Mouse (Mus musculus) embryonic facial prominence, embryonic 11.5 days (tissue): ENCODE results near the gene Klhl26. TPM values are rescaled to one million over a fixed set of nuclear protein-coding genes. Genes with fewer than 3 reads are reported as not detected.
A peak's percentile ranks its signal among the peaks of the same experiment; 100 is the strongest.

Experiments
- ATAC-seq: fragments of 200-750 bp; cut with Nextera tagmentation; replicated peaks from 2 replicates; pipeline ENCODE4 v1.8.0; 2017; ENCODE audit warnings: low read depth; ENCODE audit not compliant: insufficient number of reproducible peaks, low FRiP score, low TSS enrichment
- DNase-seq: peaks from one replicate; pipeline ENCODE4 v3.0.0-alpha.2; 2015; ENCODE audit warnings: low spot score
- H3K27ac ChIP-seq: fragments of 300-500 bp; sonication (generic); replicated peaks from 2 replicates; pipeline ENCODE4 v1.5.1; 2014; ENCODE audit warnings: mild to moderate bottlenecking, low read depth, low read length, control low read depth
- H3K27me3 ChIP-seq: fragments of 300-500 bp; sonication (generic); 2 replicates; pipeline ENCODE4 v1.6.1; 2014; ENCODE audit warnings: mild to moderate bottlenecking, low read length, moderate library complexity, mixed read lengths; ENCODE audit not compliant: control insufficient read depth, insufficient read depth
- H3K36me3 ChIP-seq: fragments of 300-500 bp; sonication (generic); replicated peaks from 2 replicates; pipeline ENCODE4 v1.6.1; 2014; ENCODE audit warnings: low read depth, mild to moderate bottlenecking, low read length, moderate library complexity, mixed read lengths; ENCODE audit not compliant: control insufficient read depth, insufficient read depth
- H3K4me1 ChIP-seq: fragments of 300-500 bp; sonication (generic); 2 replicates; pipeline ENCODE4 v1.6.1; 2014; ENCODE audit warnings: low read length, mixed read lengths; ENCODE audit not compliant: control insufficient read depth, insufficient read depth
- H3K4me2 ChIP-seq: fragments of 300-500 bp; sonication (generic); 2 replicates; pipeline ENCODE4 v1.6.1; 2014; ENCODE audit warnings: low read depth, mild to moderate bottlenecking, control low read depth, low read length, moderate library complexity
- H3K4me3 ChIP-seq: fragments of 300-500 bp; sonication (generic); 2 replicates; pipeline ENCODE4 v1.5.1; 2014; ENCODE audit warnings: low read depth, low read length, control low read depth
- H3K9ac ChIP-seq: fragments of 300-500 bp; sonication (generic); replicated peaks from 2 replicates; pipeline ENCODE4 v1.6.1; 2014; ENCODE audit warnings: mild to moderate bottlenecking, control low read depth, low read length
- H3K9me3 ChIP-seq: fragments of 300-500 bp; sonication (generic); replicated peaks from 2 replicates; pipeline ENCODE4 v1.6.1; 2016; ENCODE audit warnings: mild to moderate bottlenecking, low read length, inconsistent platforms, mixed read lengths; ENCODE audit not compliant: control insufficient read depth
- WGBS: fragments of 180-500 bp; shearing (Covaris S2); extraction: QIAGEN DNeasy Blood & Tissue Kit; methylation state at CpG from one replicate; pipeline ENCODE4 v1.1.7; 2014; 5-methylcytosine and 5-hydroxymethylcytosine counted together
- polyA plus RNA-seq: library from polyadenylated mRNA; unstranded; fragments of >200 nt; fragmentation: Nextera tagmentation; extraction: Ambion mirVana; gene quantifications from 2 replicates; pipeline ENCODE4 v1.2.1, GENCODE M21; 2014

Klhl26 gene
- polyA plus RNA-seq, 1 experiment from 2014 or later = 17.9 TPM

GRCm38 (mm10) chr8:70495001-70495770 is 18.4 kb upstream of the Klhl26 start:
- Histone ChIP-seq H3K9ac (peak overlapping the region; percentile 35), H3K27me3 (peaks cover 54% of the 10 kb centered on the region), H3K9me3 (no peaks in the 10 kb centered on the region), H3K4me3 (peak overlapping the region; percentile 57), H3K27ac (no peak overlapping the region), H3K4me1 (peaks cover 6% of the 10 kb centered on the region), H3K36me3 (no peaks in the 10 kb centered on the region), H3K4me2 (peak overlapping the region; percentile 77)
- ATAC-seq (no peak), DNase-seq (no peak)
- 2% methylated on average over 20 of the region's 21 CpGs for WGBS

GRCm38 (mm10) chr8:70494416-70494945 is 17.7 kb upstream of the Klhl26 start:
- Histone ChIP-seq H3K9ac (peak overlapping the region; percentile 69; the same call in 1 of the 2 replicates), H3K4me2 (peak overlapping the region; percentile 77), H3K4me1 (peaks cover 6% of the 10 kb centered on the region), H3K27me3 (peaks cover 53% of the 10 kb centered on the region), H3K4me3 (peak overlapping the region; percentile 57), H3K27ac (no peak overlapping the region), H3K36me3 (no peaks in the 10 kb centered on the region), H3K9me3 (no peaks in the 10 kb centered on the region)
- ATAC-seq (no peak), DNase-seq (no peak)
- 2% methylated on average over 26 of the region's 28 CpGs for WGBS

GRCm38 (mm10) chr8:70493692-70494415 is 17.1 kb upstream of the Klhl26 start:
- H3K27ac ChIP-seq = no peak overlapping the region
- H3K9ac ChIP-seq = peak overlapping the region; percentile 69
- no peaks in the 10 kb centered on the region for H3K9me3 ChIP-seq
- peaks cover 11% of the 10 kb centered on the region for H3K4me1 ChIP-seq
- H3K36me3 ChIP-seq = no peaks in the 10 kb centered on the region
- under 1% methylated on average over 46 of the region's 47 CpGs for WGBS
- ATAC-seq (no peak), DNase-seq (peak; percentile 53)
- peaks cover 53% of the 10 kb centered on the region for H3K27me3 ChIP-seq
- H3K4me2 ChIP-seq = peak overlapping the region; percentile 77
- H3K4me3 ChIP-seq = peak overlapping the region; percentile 57

GRCm38 (mm10) chr8:70492664-70493640 is 16.2 kb upstream of the Klhl26 start, which contains the start of gene Crlf1:
Gene Crlf1 (plus strand): TSS chr8:70493158.
- H3K27me3 ChIP-seq = peaks cover 53% of the 10 kb centered on the region
- peaks cover 17% of the 10 kb centered on the region for H3K4me1 ChIP-seq
- peak within 1 kb of the TSS; percentile 57 for H3K4me3 ChIP-seq
- peak within 1 kb of the TSS; percentile 69 for H3K9ac ChIP-seq
- no peak for ATAC-seq
- no peaks in the 10 kb centered on the region for H3K9me3 ChIP-seq
- H3K36me3 ChIP-seq = no peaks in the 10 kb centered on the region
- WGBS = under 1% methylated on average over 58 of the region's 93 CpGs
- DNase-seq = peak; percentile 57
- peak within 1 kb of the TSS; percentile 10; the same call in 1 of the 2 replicates for H3K27ac ChIP-seq
- peak within 1 kb of the TSS; percentile 77 for H3K4me2 ChIP-seq

- 1% methylated on average over 20 of the region's 20 CpGs for WGBS
- peaks cover 17% of the 10 kb centered on the region for H3K4me1 ChIP-seq
- no peak overlapping the region for H3K27ac ChIP-seq
- no peaks in the 10 kb centered on the region for H3K36me3 ChIP-seq
- H3K9me3 ChIP-seq = no peaks in the 10 kb centered on the region
- no peak overlapping the region for H3K9ac ChIP-seq
- DNase-seq (peak; percentile 55), ATAC-seq (no peak)
- H3K4me3 ChIP-seq = no peak overlapping the region
- H3K4me2 ChIP-seq = peak overlapping the region; percentile 13; the same call in 1 of the 2 replicates
- H3K27me3 ChIP-seq = peaks cover 52% of the 10 kb centered on the region
Observed at GRCm38 (mm10) chr8:70490880-70491495, 14.2 kb upstream of the Klhl26 start.

DNA sequence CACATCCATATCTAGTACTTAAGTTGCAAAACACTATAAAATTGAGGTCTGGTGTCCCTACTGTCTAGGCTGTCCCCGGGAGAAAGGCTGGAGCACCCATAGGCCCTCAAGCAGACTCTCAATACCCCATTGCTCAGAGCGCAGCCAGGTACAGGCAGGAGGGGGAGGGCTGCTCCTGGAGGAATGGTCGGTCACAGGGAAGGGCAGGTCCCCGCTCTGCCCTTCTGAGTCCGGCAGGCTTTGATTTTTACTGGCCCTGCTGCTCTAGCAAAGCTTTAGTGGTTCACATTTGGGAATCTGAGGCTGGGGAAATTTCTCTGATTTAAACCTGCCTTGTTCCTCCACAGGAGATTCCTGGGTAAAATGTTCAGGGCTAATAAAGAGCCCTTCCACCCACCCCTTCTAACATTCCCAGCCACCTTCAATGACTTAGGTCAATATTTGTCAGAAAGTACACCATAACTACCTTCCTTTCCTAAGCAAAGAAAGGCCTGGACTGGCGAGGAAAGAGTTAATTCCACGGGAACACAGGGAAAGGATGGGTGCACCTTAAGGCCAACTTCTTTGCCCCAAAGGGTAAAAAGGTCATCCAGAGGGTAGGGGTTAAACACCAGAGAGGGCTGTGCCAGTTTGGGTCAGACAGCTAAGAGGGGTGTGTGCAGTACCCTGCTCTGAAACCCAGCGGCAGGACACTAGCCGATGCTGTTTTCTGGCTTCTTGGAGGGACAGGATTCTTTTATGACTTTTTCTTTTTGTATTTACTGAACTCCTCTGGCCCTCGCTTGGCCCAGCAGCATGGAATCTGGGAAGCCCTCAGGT is 13.5 kb upstream of the Klhl26 start:
- DNase-seq (no peak), ATAC-seq (no peak)
- Histone ChIP-seq H3K9me3 (no peaks in the 10 kb centered on the region), H3K27me3 (peaks cover 48% of the 10 kb centered on the region), H3K36me3 (no peaks in the 10 kb centered on the region), H3K27ac (no peak overlapping the region), H3K4me1 (peaks cover 15% of the 10 kb centered on the region), H3K4me3 (no peak overlapping the region), H3K4me2 (peak overlapping the region; percentile 7; the same call in 1 of the 2 replicates), H3K9ac (no peak overlapping the region)
- WGBS = 8% methylated on average over 10 of the region's 10 CpGs
